Mouse (Mus musculus): ENCODE data around the gene Sbsn. TPM values are rescaled to one million over a fixed set of nuclear protein-coding genes. Genes with fewer than 3 reads are reported as not detected.

Sbsn gene
- total RNA-seq, 2 experiments from 2014 or later, result 7.5 to 7.7 TPM

DNA sequence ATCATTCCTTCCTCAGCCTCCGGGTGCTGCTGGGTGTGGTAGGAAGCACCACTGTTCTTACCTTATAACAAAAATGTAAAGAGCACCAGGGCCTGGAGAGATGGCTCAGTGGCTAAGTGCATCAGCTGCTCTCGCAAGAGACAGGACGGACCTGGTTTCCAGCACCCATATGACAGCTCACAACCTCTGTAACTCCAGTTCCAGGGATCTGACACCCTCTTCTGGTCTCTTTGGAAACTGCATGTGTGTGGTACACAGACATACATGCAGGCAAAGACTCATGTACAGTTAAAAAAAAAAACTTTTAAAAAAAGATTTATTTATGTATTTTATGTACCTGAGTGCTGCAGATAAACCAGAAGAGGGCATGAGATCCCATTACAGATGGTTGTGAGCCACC lies 52.0 kb downstream of the Sbsn start:
- no peak for DNase-seq (ENCODE audit: extremely low spot score in 1 of 2, low spot score in 1 of 2)

DNA sequence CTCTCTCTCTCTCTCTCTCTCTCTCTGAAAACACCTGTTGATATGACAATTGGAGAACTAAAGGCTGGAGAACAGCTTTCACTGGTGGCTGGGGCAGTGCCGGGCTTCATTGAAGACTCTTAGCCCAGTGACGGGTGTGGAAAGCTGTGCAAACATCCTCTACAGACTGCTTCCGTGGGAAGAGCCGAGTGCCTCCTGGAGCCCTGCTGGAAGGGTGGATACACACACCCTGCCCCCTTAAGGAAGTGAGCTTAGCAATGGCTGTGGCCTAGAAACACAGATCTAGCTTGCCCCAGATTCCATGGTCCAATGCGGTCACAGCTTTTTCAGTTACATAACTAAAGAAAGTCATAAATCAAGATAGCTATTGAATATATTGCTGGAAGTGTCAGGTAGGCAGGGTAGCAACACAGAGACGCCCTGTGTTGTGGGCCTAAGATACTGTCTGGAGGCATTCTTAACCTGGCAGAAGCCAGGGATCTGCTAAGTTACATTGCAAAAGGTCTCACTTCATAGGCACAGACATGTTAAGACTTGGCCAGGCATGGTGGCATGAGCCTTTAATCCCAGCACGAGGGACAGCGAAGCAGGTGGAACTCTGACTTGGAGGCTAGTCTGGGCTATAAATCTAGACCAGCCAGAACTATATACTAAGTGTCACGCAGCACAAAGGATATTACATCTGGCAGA lies 52.9 kb downstream of the Sbsn start:
- no peak for DNase-seq (ENCODE audit: extremely low spot score in 1 of 2, low spot score in 1 of 2)

Other genes starting within 250 kb of the Sbsn start
- 100 to 1,000 TPM; 103 to 132 TPM for gene Arhgap33, start 216.4 kb upstream of the Sbsn start, total RNA-seq (2021)
- gene Hspb6, start 199.3 kb upstream of the Sbsn start, total RNA-seq (2021), result 1 to 10 TPM; 3.4 to 4.3 TPM
- 1 to 10 TPM; 3.5 to 3.6 TPM for gene Proser3, start 199.2 kb upstream of the Sbsn start, total RNA-seq (2021)
- gene Lin37, start 191.6 kb upstream of the Sbsn start, total RNA-seq (2021), result 10 to 100 TPM; 36.8 to 44.9 TPM
- 10 to 100 TPM; 69.8 to 72.5 TPM for gene U2af1l4, start 188.2 kb upstream of the Sbsn start, total RNA-seq (2021)
- gene Gm49396, start 188.1 kb upstream of the Sbsn start, total RNA-seq (2021), result 1 to 10 TPM; 6.8 to 8.8 TPM
- 10 to 100 TPM; 76.0 to 92.1 TPM for gene Psenen, start 187.8 kb upstream of the Sbsn start, total RNA-seq (2021)
- gene Igflr1, start 186.0 kb upstream of the Sbsn start, total RNA-seq (2021), result 1 to 10 TPM; 4.7 to 5.2 TPM
- 10 to 100 TPM; 39.1 to 57.1 TPM for gene Kmt2b, start 162.7 kb upstream of the Sbsn start, total RNA-seq (2021)
- gene Zbtb32, start 152.6 kb upstream of the Sbsn start, total RNA-seq (2021), result not detected
- gene Upk1a, start 138.6 kb upstream of the Sbsn start, total RNA-seq (2021), result under 1 TPM in 1 of 2 experiments, not detected in 1; 0.20 TPM
- 100 to 1,000 TPM; 631 to 741 TPM for gene Cox6b1, start 125.3 kb upstream of the Sbsn start, total RNA-seq (2021)
- gene Etv2, start 115.6 kb upstream of the Sbsn start, total RNA-seq (2021), result not detected
- gene Rbm42, start 101.2 kb upstream of the Sbsn start, total RNA-seq (2021), result 10 to 100 TPM; 75.3 to 81.5 TPM
- 1 to 10 TPM; 4.2 to 6.6 TPM for gene Haus5, start 86.5 kb upstream of the Sbsn start, total RNA-seq (2021)
- not detected for gene Pmis2, start 79.9 kb upstream of the Sbsn start, total RNA-seq (2021)
- not detected for gene 2200002J24Rik, start 52.5 kb upstream of the Sbsn start, total RNA-seq (2021)
- gene Atp4a, start 39.3 kb upstream of the Sbsn start, total RNA-seq (2021), result 1 to 10 TPM in 1 of 2 experiments, under 1 TPM in 1; 0.74 to 1.1 TPM
- gene Tmem147, start 21.9 kb upstream of the Sbsn start, total RNA-seq (2021), result 100 to 1,000 TPM; 116 to 132 TPM
- not detected for gene Gapdhs, start 7.8 kb upstream of the Sbsn start, total RNA-seq (2021)
- gene Dmkn, start 12.3 kb downstream of the Sbsn start, total RNA-seq (2021), result 1 to 10 TPM in 1 of 2 experiments, under 1 TPM in 1; 0.66 to 1.3 TPM
- not detected for gene Krtdap, start 36.4 kb downstream of the Sbsn start, total RNA-seq (2021)
- gene Ffar2, start 72.3 kb downstream of the Sbsn start, total RNA-seq (2021), result not detected
- gene Ffar3, start 104.7 kb downstream of the Sbsn start, total RNA-seq (2021), result not detected
- not detected for gene Ffar1, start 110.1 kb downstream of the Sbsn start, total RNA-seq (2021)
- gene Cd22, start 128.9 kb downstream of the Sbsn start, total RNA-seq (2021), result not detected
- 100 to 1,000 TPM; 319 to 342 TPM for gene Mag, start 163.4 kb downstream of the Sbsn start, total RNA-seq (2021)
- not detected for gene Hamp2, start 173.2 kb downstream of the Sbsn start, total RNA-seq (2021)
- gene Hamp, start 192.6 kb downstream of the Sbsn start, total RNA-seq (2021), result not detected
- 100 to 1,000 TPM; 124 to 126 TPM for gene Usf2, start 205.3 kb downstream of the Sbsn start, total RNA-seq (2021)
- gene Lsr, start 222.0 kb downstream of the Sbsn start, total RNA-seq (2021), result 1 to 10 TPM; 6.3 to 8.4 TPM
- under 1 TPM; 0.22 to 0.45 TPM for gene Fam187b, start 222.3 kb downstream of the Sbsn start, total RNA-seq (2021)